Mouse (Mus musculus) MEL (cell line): Measurements from ENCODE around the gene Agpat1. TPM values are rescaled to one million over a fixed set of nuclear protein-coding genes. Genes with fewer than 3 reads are reported as not detected.

Experiments
- DNase-seq: peaks from one replicate; pipeline ENCODE4 v3.0.0; 2011; ENCODE audit warnings: low read depth, low spot score
- H3K27ac ChIP-seq: 2 replicates; pipeline ENCODE4 v1.5.1; 2012; ENCODE audit warnings: low read depth, mild to moderate bottlenecking, control low read depth, low read length, moderate library complexity; ENCODE audit not compliant: control insufficient read depth
- H3K27me3 ChIP-seq, 2 experiments: fragments of 150-350 bp in 1 of 2; sonication (generic) in 1 of 2; 2 replicates each; pipeline ENCODE4 v1.6.1; 2012; ENCODE audit warnings: low read length in 2 of 2, mild to moderate bottlenecking in 2 of 2, improper control_type of control experiment in 1 of 2, moderate library complexity in 1 of 2; ENCODE audit not compliant: insufficient read depth in 2 of 2, control insufficient read depth in 1 of 2
- H3K36me3 ChIP-seq, 2 experiments: 2 replicates each; pipeline ENCODE4 v1.6.1; 2012 to 2014; ENCODE audit warnings: low read length in 2 of 2, improper control_type of control experiment in 1 of 2, inconsistent platforms in 1 of 2, mild to moderate bottlenecking in 1 of 2; ENCODE audit not compliant: insufficient read depth in 2 of 2, control insufficient read depth in 1 of 2
- H3K4me1 ChIP-seq, 2 experiments: fragments of 150-350 bp in 1 of 2; sonication (generic) in 1 of 2; 2 replicates each; pipeline ENCODE4 v1.6.1; 2012; ENCODE audit warnings: low read length in 2 of 2, improper control_type of control experiment in 1 of 2, mild to moderate bottlenecking in 1 of 2; ENCODE audit not compliant: insufficient read depth in 2 of 2, control insufficient read depth in 1 of 2
- H3K4me3 ChIP-seq, 2 experiments: fragments of 150-350 bp in 1 of 2; sonication (generic) in 1 of 2; 2 replicates each; pipeline ENCODE4 v1.5.1; 2012; ENCODE audit warnings: low read depth in 2 of 2, low read length in 2 of 2, mild to moderate bottlenecking in 2 of 2, moderate library complexity in 2 of 2, control low read depth in 1 of 2, improper control_type of control experiment in 1 of 2; ENCODE audit not compliant: control insufficient read depth in 1 of 2, insufficient read depth in 1 of 2
- H3K79me2 ChIP-seq: 2 replicates; pipeline ENCODE4 v1.6.1; 2012; ENCODE audit warnings: mild to moderate bottlenecking, low read length, moderate library complexity; ENCODE audit not compliant: control insufficient read depth, poor library complexity, insufficient read depth
- H3K9ac ChIP-seq: 2 replicates; pipeline ENCODE4 v1.6.1; 2012; ENCODE audit warnings: low read depth, mild to moderate bottlenecking, control low read depth, low read length, moderate library complexity; ENCODE audit not compliant: control insufficient read depth, poor library complexity, severe bottlenecking
- H3K9me3 ChIP-seq: fragments of 150-350 bp; sonication (generic); replicated peaks from 2 replicates; pipeline ENCODE4 v1.6.1; 2012; ENCODE audit warnings: mild to moderate bottlenecking, low read length, improper control_type of control experiment, moderate library complexity; ENCODE audit not compliant: insufficient read depth
- CTCF ChIP-seq, 3 experiments: IDR thresholded peaks in 2 of 3; conservative IDR thresholded peaks in 1 of 3; 2 replicates each; pipeline ENCODE4 v1.5.1; 2011 to 2012; ENCODE audit warnings: low read length in 3 of 3, low read depth in 2 of 3, mild to moderate bottlenecking in 2 of 3, improper control_type of control experiment in 1 of 3, inconsistent platforms in 1 of 3, mixed read lengths in 1 of 3, moderate library complexity in 1 of 3; ENCODE audit not compliant: control insufficient read depth in 1 of 3, insufficient read depth in 1 of 3, poor library complexity in 1 of 3, severe bottlenecking in 1 of 3
- GABPA ChIP-seq: IDR thresholded peaks from 2 replicates; pipeline ENCODE4 v1.6.1; 2012; ENCODE audit warnings: low read depth, mild to moderate bottlenecking, inconsistent platforms, low read length, improper control_type of control experiment, moderate library complexity
- MAX ChIP-seq: IDR thresholded peaks from 2 replicates; pipeline ENCODE4 v1.6.1; 2011; ENCODE audit warnings: low read length, improper control_type of control experiment
- MEF2A ChIP-seq: IDR thresholded peaks from 2 replicates; pipeline ENCODE4 v1.6.1; 2014; ENCODE audit warnings: low read depth, mild to moderate bottlenecking, inconsistent platforms, low read length, improper control_type of control experiment; ENCODE audit not compliant: poor library complexity, insufficient replicate concordance, severe bottlenecking; ENCODE audit errors: extremely low read depth
- MXI1 ChIP-seq: IDR thresholded peaks from 2 replicates; pipeline ENCODE4 v1.6.1; 2011; ENCODE audit warnings: mild to moderate bottlenecking, low read depth, low read length, improper control_type of control experiment
- MYC ChIP-seq: IDR thresholded peaks from 2 replicates; pipeline ENCODE4 v1.6.1; 2011; ENCODE audit warnings: low read depth, mild to moderate bottlenecking, low read length, improper control_type of control experiment, moderate library complexity
- NRF1 ChIP-seq: IDR thresholded peaks from 2 replicates; pipeline ENCODE4 v1.6.1; 2014; ENCODE audit warnings: low read depth, mild to moderate bottlenecking, inconsistent platforms, low read length, improper control_type of control experiment, moderate library complexity; ENCODE audit not compliant: poor library complexity, insufficient read depth, severe bottlenecking
- POLR2A ChIP-seq, 2 experiments: IDR thresholded peaks; 2 replicates each; pipeline ENCODE4 v1.6.1; 2011 to 2012; ENCODE audit warnings: low read length in 2 of 2, mild to moderate bottlenecking in 2 of 2, control low read depth in 1 of 2, improper control_type of control experiment in 1 of 2, low read depth in 1 of 2, moderate library complexity in 1 of 2; ENCODE audit not compliant: control insufficient read depth in 1 of 2, insufficient read depth in 1 of 2, poor library complexity in 1 of 2
- POLR2AphosphoS2 ChIP-seq: IDR thresholded peaks from 2 replicates; pipeline ENCODE4 v1.6.1; 2011; ENCODE audit warnings: low read length, improper control_type of control experiment
- RCOR1 ChIP-seq: IDR thresholded peaks from 2 replicates; pipeline ENCODE4 v1.6.1; 2012; ENCODE audit warnings: low read depth, mild to moderate bottlenecking, inconsistent platforms, low read length, improper control_type of control experiment
- SMC3 ChIP-seq: IDR thresholded peaks from 2 replicates; pipeline ENCODE4 v1.6.1; 2011; ENCODE audit warnings: low read depth, low read length, improper control_type of control experiment
- TCF12 ChIP-seq: IDR thresholded peaks from 2 replicates; pipeline ENCODE4 v1.6.1; 2014; ENCODE audit warnings: low read depth, mild to moderate bottlenecking, inconsistent platforms, low read length, improper control_type of control experiment, moderate library complexity
- USF2 ChIP-seq, 2 experiments: IDR thresholded peaks; 2 replicates each; pipeline ENCODE4 v1.6.1; 2011 to 2012; ENCODE audit warnings: improper control_type of control experiment in 2 of 2, low read length in 2 of 2, borderline replicate concordance in 1 of 2, inconsistent platforms in 1 of 2, low read depth in 1 of 2, mild to moderate bottlenecking in 1 of 2; ENCODE audit not compliant: insufficient read depth in 1 of 2
- ZNF384 ChIP-seq: IDR thresholded peaks from 2 replicates; pipeline ENCODE4 v1.6.1; 2012; ENCODE audit warnings: low read depth, mild to moderate bottlenecking, inconsistent platforms, low read length, improper control_type of control experiment
- polyA plus RNA-seq, 2 experiments: library from polyadenylated mRNA; stranded (reverse) in 1 of 2; unstranded in 1 of 2; fragments of >175 nt in 1 of 2; fragments of >200 nt in 1 of 2; gene quantifications; 2 replicates each; pipeline versions ENCODE4 v1.2.1 to v1.2.4; 2012; ENCODE audit warnings: low replicate concordance in 2 of 2, low read depth in 1 of 2; ENCODE audit not compliant: insufficient read length in 2 of 2, insufficient read depth in 1 of 2, missing spikeins in 1 of 2
- total RNA-seq: library from RNA; depleted of rRNA; stranded (reverse); fragments of 300-350 nt; gene quantifications from 2 replicates; pipeline ENCODE4 v1.2.3, GENCODE M21; 2012

Gene Agpat1
- total and polyA plus RNA-seq, 3 experiments = 85.2 to 153 TPM; not detected in 1

DNA sequence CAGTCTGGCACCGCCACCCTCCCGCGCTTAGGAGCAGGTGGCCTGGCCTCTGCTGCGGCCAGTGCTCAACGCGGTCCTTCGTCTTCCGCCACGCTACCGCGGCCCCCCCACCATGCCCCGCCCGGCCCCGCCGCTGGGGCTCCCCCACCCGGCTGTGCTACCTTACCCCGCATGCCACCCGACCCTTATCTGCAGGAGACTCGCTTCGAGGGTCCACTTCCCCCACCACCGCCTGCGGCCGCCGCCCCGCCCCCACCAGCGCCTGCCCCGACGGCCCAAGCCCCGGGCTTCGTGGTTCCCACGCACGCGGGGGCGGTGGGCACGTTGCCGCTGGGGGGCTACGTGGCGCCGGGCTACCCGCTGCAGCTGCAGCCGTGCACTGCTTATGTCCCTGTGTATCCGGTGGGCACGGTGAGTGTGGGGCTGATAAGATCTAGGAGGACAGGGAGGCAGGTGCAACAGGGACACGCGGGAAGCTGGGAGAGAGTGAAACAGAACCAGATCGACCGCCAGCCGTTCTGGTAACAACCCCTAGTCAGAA lies 26.8 kb downstream of the Agpat1 start:
- Histone ChIP-seq H3K9ac (peak overlapping the region; percentile 32; the same call in 1 of the 2 replicates), H3K27me3 (no peaks in the 10 kb centered on the region; a peak in 2 of 4 replicates), H3K36me3 (peaks cover 0 to 11% of the 10 kb centered on the region in 2 experiments; a peak in 2 of 4 replicates), H3K27ac (no peak overlapping the region), H3K79me2 (peaks cover 11% of the 10 kb centered on the region), H3K4me1 (peaks cover 0 to 27% of the 10 kb centered on the region in 2 experiments; a peak in 3 of 4 replicates), H3K4me3 (peak overlapping the region; percentile 23 to 27; a peak in 2 of 4 replicates), H3K9me3 (no peaks in the 10 kb centered on the region)
- no peak for DNase-seq
- TF ChIP-seq MAX (no peak), SMC3 (no peak), NRF1 (no peak), ZNF384 (no peak), CTCF (IDR thresholded peaks at IDR 0.05 in 2 of 3, conservative IDR thresholded peaks at IDR 0.05 in 1 of 3; ENCODE audit: control insufficient read depth in 1 of 3, insufficient read depth in 1 of 3, low read depth in 2 of 3, low read length in 3 of 3, poor library complexity in 1 of 3, severe bottlenecking in 1 of 3) (no peak), GABPA (no peak), MEF2A (no peak), TCF12 (no peak), MYC (no peak), USF2 (IDR thresholded peaks at IDR 0.05; ENCODE audit: borderline replicate concordance in 1 of 2, insufficient read depth in 1 of 2, low read depth in 1 of 2, low read length in 2 of 2) (no peak)

- no peak for DNase-seq
- no peak for TF ChIP-seq POLR2AphosphoS2
- 0 out of 2 replicates have a peak, but pooled peaks have one; percentile 11 for TF ChIP-seq RCOR1
- peaks cover 0 to 24% of the 10 kb centered on the region in 2 experiments; a peak in 3 of 4 replicates for H3K4me1 ChIP-seq
- H3K27ac ChIP-seq = no peak overlapping the region
- peaks cover 4% of the 10 kb centered on the region; the same call in 1 of the 2 replicates for H3K79me2 ChIP-seq
- H3K27me3 ChIP-seq = peaks cover 0 to 3% of the 10 kb centered on the region in 2 experiments; a peak in 2 of 4 replicates
- no peaks in the 10 kb centered on the region for H3K9me3 ChIP-seq
- H3K4me3 ChIP-seq = peak overlapping the region; percentile 42 to 58
- peak overlapping the region; percentile 48 for H3K9ac ChIP-seq
- peaks cover 0 to 9% of the 10 kb centered on the region in 2 experiments; a peak in 2 of 4 replicates for H3K36me3 ChIP-seq
These were observed 27.6 kb downstream of the Agpat1 start for GRCm38 (mm10) chr17:34631647-34632046.

- DNase-seq = peak; percentile 95
- Histone ChIP-seq H3K79me2 (peaks cover 1% of the 10 kb centered on the region; the same call in 1 of the 2 replicates), H3K4me3 (peak overlapping the region; percentile 57 to 58), H3K27me3 (peaks cover 0 to 3% of the 10 kb centered on the region in 2 experiments; a peak in 2 of 4 replicates), H3K4me1 (peaks cover 0 to 24% of the 10 kb centered on the region in 2 experiments; a peak in 3 of 4 replicates), H3K9me3 (no peaks in the 10 kb centered on the region), H3K9ac (peak overlapping the region; percentile 48), H3K27ac (peak overlapping the region; percentile 34; the same call in 1 of the 2 replicates), H3K36me3 (peaks cover 0 to 9% of the 10 kb centered on the region in 2 experiments; a peak in 2 of 4 replicates)
- peak in 1 of 2 experiments; percentile 45; a peak in 2 of 4 replicates for TF ChIP-seq POLR2A (IDR thresholded peaks at IDR 0.05; ENCODE audit: control insufficient read depth in 1 of 2, insufficient read depth in 1 of 2, low read depth in 1 of 2, low read length in 2 of 2, poor library complexity in 1 of 2)
- no peak for TF ChIP-seq MXI1
These were observed 28.2 kb downstream of the Agpat1 start for GRCm38 (mm10) chr17:34632261-34632691.
